Mouse (Mus musculus): ENCODE results near the gene Eef2k. TPM values are rescaled to one million over a fixed set of nuclear protein-coding genes. Genes with fewer than 3 reads are reported as not detected.

Gene Eef2k
- polyA plus RNA-seq (2014; fragmentation: Nextera tagmentation; extraction: Ambion mirVana), result 12.1 and 12.4 TPM in 2 replicates

DNA sequence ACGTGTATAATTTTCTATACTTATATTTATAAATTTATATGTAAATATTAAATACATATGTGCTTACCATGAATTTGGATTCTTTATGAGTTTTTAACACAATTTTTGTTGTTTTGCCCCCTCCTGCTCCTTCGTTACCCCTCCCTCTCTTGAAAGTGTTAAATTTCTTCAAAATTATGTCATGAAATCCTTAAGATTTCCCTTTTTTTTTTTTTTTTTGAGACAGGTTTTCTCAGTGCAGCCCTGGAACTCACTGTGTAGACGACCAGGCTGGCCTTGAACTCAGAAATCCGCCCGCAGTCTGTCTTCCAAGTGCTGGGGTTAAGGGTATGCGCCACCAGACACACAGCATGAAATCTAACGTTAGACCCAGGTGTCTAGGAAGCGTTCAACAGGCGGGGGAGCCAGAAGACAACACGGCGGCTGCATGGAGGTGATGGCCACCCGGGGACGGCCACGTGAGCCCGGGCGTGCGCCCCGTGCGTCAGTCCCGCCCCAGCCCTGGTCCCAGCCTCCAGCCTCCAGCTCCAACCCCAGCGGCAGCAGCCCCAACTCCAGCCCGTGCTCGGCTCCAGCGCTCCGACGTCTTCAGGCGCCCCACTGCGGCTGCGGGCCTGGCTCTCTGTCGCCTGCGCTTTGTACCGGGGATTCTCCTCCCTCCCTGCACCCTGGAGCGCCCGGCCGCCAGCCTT, at the start of gene Eef2k:
Gene Eef2k, plus strand, starts transcription at position 487 of the 692 bp plus-strand sequence.
- H3K4me3 ChIP-seq (ENCODE audit: control insufficient read depth in 1 of 2, insufficient read depth in 1 of 2, low read depth in 1 of 2, low read length in 2 of 2), result peak within 1 kb of the TSS; percentile 71 to 88
- 4% methylated on average over 35 of the region's 35 CpGs for WGBS
- peaks cover 3% of the 10 kb centered on the region; the same call in 1 of the 2 replicates for H3K36me3 ChIP-seq (ENCODE audit: control insufficient read depth, insufficient read depth, low read length)
- H3K4me2 ChIP-seq (ENCODE audit: low read length), result peak within 1 kb of the TSS; percentile 88
- peak; percentile 93 for ATAC-seq (ENCODE audit: insufficient number of reproducible peaks, insufficient read depth, low FRiP score, low read depth)
- peak within 1 kb of the TSS; percentile 92 for H3K9ac ChIP-seq (ENCODE audit: low read length)
- H3K9me3 ChIP-seq (ENCODE audit: control insufficient read depth, low read length), result no peaks in the 10 kb centered on the region
- peaks cover 2 to 10% of the 10 kb centered on the region in 2 experiments; a peak in 2 of 4 replicates for H3K4me1 ChIP-seq (ENCODE audit: control insufficient read depth in 2 of 2, insufficient read depth in 2 of 2, low read length in 2 of 2)
- H3K27me3 ChIP-seq (ENCODE audit: control insufficient read depth, insufficient read depth, low read length), result no peaks in the 10 kb centered on the region
- H3K27ac ChIP-seq (replicated peaks in 1 of 2; ENCODE audit: control insufficient read depth in 1 of 2, insufficient read depth in 1 of 2, low read depth in 2 of 2, low read length in 2 of 2), result peak within 1 kb of the TSS; percentile 89 to 94

DNA sequence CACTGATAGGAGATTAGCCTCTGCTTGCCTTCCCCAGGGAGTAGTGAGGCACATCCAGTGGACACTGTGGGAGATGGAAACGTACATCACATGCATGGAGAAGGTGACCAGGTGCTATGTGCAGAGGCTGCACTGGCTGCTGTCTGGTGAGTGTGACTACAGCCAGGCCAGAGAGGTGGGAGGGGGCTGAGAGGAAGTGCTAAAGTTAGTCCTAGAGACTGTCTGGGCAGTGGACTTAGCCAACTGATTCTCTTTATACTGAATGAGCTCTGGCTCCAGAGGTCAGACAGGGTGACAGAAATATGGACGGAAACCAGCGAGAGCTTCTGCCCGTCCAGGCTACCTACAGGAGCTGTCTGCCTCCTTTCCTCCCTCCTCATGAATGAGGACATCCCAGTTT, 47.1 kb upstream of the Eef2k start:
- H3K9ac ChIP-seq (ENCODE audit: low read length), result no peak overlapping the region
- H3K9me3 ChIP-seq (ENCODE audit: control insufficient read depth, low read length), result no peaks in the 10 kb centered on the region
- no peak overlapping the region for H3K4me3 ChIP-seq (ENCODE audit: control insufficient read depth in 1 of 2, insufficient read depth in 1 of 2, low read depth in 1 of 2, low read length in 2 of 2)
- H3K27me3 ChIP-seq (ENCODE audit: control insufficient read depth, insufficient read depth, low read length), result no peaks in the 10 kb centered on the region
- H3K27ac ChIP-seq (replicated peaks in 1 of 2; ENCODE audit: control insufficient read depth in 1 of 2, insufficient read depth in 1 of 2, low read depth in 2 of 2, low read length in 2 of 2), result no peak overlapping the region
- no peak overlapping the region for H3K4me2 ChIP-seq (ENCODE audit: low read length)
- no peaks in the 10 kb centered on the region for H3K36me3 ChIP-seq (ENCODE audit: control insufficient read depth, insufficient read depth, low read length)
- H3K4me1 ChIP-seq (ENCODE audit: control insufficient read depth in 2 of 2, insufficient read depth in 2 of 2, low read length in 2 of 2), result no peaks in the 10 kb centered on the region; a peak in 1 of 4 replicates
- ATAC-seq (ENCODE audit: insufficient number of reproducible peaks, insufficient read depth, low FRiP score, low read depth), result no peak
- WGBS, result 42% methylated on average over 4 of the region's 4 CpGs

DNA sequence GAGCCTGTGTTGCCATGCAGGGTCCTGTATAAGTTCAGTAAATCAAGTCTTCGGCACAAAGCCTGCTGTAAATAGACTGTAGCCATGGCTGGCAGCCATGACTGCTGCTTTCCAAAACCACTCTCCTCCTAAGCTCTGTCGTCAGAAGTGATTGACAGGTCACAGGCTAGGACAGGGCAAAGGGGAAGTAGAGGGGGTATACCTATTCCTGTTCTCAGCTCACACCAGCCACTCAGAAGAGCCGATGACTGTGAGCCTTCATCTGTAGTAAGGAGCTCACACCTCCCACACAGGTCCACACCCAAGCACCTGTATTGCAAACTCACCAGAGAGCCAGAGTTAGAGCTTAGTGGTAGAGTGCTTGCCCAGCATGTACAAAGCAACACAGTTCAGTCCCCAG, 46.3 kb upstream of the Eef2k start:
- 39% methylated on average over 3 of the region's 3 CpGs for WGBS
- no peak for ATAC-seq (ENCODE audit: insufficient number of reproducible peaks, insufficient read depth, low FRiP score, low read depth)
- H3K4me2 ChIP-seq (ENCODE audit: low read length), result no peak overlapping the region

DNA sequence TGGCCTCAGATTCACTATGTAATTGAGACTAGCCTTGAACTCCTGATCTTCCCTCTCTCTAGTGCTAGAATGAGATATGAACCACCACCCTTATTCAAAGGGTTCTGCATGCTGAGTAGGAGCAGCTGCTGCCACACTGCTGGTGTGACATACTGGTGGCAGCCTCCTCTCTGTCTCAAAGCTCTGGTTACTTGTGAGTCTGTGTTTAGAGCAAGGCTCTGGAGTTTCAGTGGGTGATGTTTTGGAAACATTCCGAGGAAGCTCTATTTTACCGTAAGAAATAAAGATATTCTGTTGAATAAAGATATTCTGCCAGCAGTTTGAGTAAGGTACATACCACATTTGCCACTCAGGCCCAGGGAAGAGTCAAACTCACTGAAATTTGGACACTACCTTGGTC, 39.4 kb upstream of the Eef2k start:
- Histone ChIP-seq H3K27me3 (ENCODE audit: control insufficient read depth, insufficient read depth, low read length) (no peaks in the 10 kb centered on the region), H3K4me2 (ENCODE audit: low read length) (no peak overlapping the region), H3K9ac (ENCODE audit: low read length) (no peak overlapping the region), H3K4me1 (ENCODE audit: control insufficient read depth in 2 of 2, insufficient read depth in 2 of 2, low read length in 2 of 2) (no peaks in the 10 kb centered on the region), H3K27ac (replicated peaks in 1 of 2; ENCODE audit: control insufficient read depth in 1 of 2, insufficient read depth in 1 of 2, low read depth in 2 of 2, low read length in 2 of 2) (no peak overlapping the region), H3K4me3 (ENCODE audit: control insufficient read depth in 1 of 2, insufficient read depth in 1 of 2, low read depth in 1 of 2, low read length in 2 of 2) (no peak overlapping the region), H3K9me3 (ENCODE audit: control insufficient read depth, low read length) (no peaks in the 10 kb centered on the region), H3K36me3 (ENCODE audit: control insufficient read depth, insufficient read depth, low read length) (no peaks in the 10 kb centered on the region)
- no peak for ATAC-seq (ENCODE audit: insufficient number of reproducible peaks, insufficient read depth, low FRiP score, low read depth)
- 87% methylated on average over 2 of the region's 2 CpGs for WGBS

More for the DNA sequence above, 46.3 kb upstream of the Eef2k start:
- Histone ChIP-seq H3K4me3 (ENCODE audit: control insufficient read depth in 1 of 2, insufficient read depth in 1 of 2, low read depth in 1 of 2, low read length in 2 of 2) (no peak overlapping the region), H3K4me1 (ENCODE audit: control insufficient read depth in 2 of 2, insufficient read depth in 2 of 2, low read length in 2 of 2) (no peaks in the 10 kb centered on the region; a peak in 1 of 4 replicates), H3K9me3 (ENCODE audit: control insufficient read depth, low read length) (no peaks in the 10 kb centered on the region), H3K36me3 (ENCODE audit: control insufficient read depth, insufficient read depth, low read length) (no peaks in the 10 kb centered on the region), H3K9ac (ENCODE audit: low read length) (no peak overlapping the region), H3K27ac (replicated peaks in 1 of 2; ENCODE audit: control insufficient read depth in 1 of 2, insufficient read depth in 1 of 2, low read depth in 2 of 2, low read length in 2 of 2) (no peak overlapping the region), H3K27me3 (ENCODE audit: control insufficient read depth, insufficient read depth, low read length) (no peaks in the 10 kb centered on the region)

DNA sequence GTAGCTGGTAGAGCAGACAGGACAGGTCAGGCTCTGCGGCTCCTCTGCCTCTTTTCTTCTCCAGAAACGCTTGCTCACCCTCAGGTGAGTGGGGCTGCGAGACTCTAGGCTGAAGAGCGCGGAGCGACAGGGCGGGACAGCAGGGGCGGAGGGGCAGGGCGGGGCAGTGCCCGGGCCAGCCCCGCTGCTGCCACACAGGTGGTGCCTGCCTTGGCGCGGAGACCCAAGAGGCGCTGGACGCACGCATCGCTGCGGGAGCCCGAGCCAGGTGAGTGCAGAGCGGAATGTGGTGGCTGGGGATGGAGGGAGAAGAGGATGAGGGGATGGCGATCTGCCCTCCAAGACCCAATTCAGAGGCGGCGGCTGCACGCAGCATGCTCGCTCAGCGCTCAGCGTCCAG, 32.9 kb upstream of the Eef2k start:
- no peak for ATAC-seq (ENCODE audit: insufficient number of reproducible peaks, insufficient read depth, low FRiP score, low read depth)

DNA sequence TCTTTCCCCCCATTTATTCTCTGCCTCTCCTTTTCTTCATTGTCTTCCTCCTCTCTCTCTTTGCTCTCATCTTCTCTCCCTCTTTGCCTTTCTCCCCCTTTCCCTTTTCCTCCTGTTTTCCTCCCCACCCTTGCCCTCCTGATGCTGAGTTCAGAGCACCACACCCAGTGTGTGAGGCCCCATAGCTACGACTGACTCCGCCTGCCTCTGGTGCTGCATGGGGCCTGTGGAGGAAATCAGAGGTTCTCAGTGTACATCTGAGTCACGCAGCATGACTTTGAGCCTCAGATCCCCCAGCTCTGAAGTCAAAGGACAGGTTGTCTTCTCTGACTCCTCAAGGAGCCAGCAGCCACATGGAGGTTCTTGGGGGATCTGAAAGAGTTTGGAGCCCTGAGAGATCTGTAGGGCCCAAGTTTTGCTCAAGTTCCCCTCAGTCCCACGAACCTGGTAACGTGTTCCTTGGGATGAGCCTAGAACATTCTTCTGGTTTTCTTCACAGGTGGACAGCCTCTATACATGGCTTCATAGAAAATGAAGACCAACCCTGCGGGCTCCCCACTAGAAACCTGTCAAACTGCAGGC, 30.7 kb upstream of the Eef2k start, which contains the start of gene Gm5737:
Gene Gm5737, plus strand, starts transcription at position 532 of the 582 bp plus-strand sequence.
- Histone ChIP-seq H3K4me1 (ENCODE audit: control insufficient read depth in 2 of 2, insufficient read depth in 2 of 2, low read length in 2 of 2) (peaks cover 2% of the 10 kb centered on the region in 2 experiments; a peak in 2 of 4 replicates), H3K27me3 (ENCODE audit: control insufficient read depth, insufficient read depth, low read length) (peaks cover 11% of the 10 kb centered on the region; the same call in 1 of the 2 replicates), H3K9me3 (ENCODE audit: control insufficient read depth, low read length) (no peaks in the 10 kb centered on the region), H3K9ac (ENCODE audit: low read length) (no peak within 1 kb of the TSS), H3K4me2 (ENCODE audit: low read length) (no peak within 1 kb of the TSS), H3K36me3 (ENCODE audit: control insufficient read depth, insufficient read depth, low read length) (no peaks in the 10 kb centered on the region), H3K27ac (replicated peaks in 1 of 2; ENCODE audit: control insufficient read depth in 1 of 2, insufficient read depth in 1 of 2, low read depth in 2 of 2, low read length in 2 of 2) (no peak within 1 kb of the TSS), H3K4me3 (ENCODE audit: control insufficient read depth in 1 of 2, insufficient read depth in 1 of 2, low read depth in 1 of 2, low read length in 2 of 2) (no peak within 1 kb of the TSS)
- 73% methylated on average over 6 of the region's 6 CpGs for WGBS
- ATAC-seq (ENCODE audit: insufficient number of reproducible peaks, insufficient read depth, low FRiP score, low read depth), result no peak

More for the DNA sequence above, 32.9 kb upstream of the Eef2k start:
- Histone ChIP-seq H3K27ac (replicated peaks in 1 of 2; ENCODE audit: control insufficient read depth in 1 of 2, insufficient read depth in 1 of 2, low read depth in 2 of 2, low read length in 2 of 2) (no peak overlapping the region), H3K27me3 (ENCODE audit: control insufficient read depth, insufficient read depth, low read length) (peaks cover 11% of the 10 kb centered on the region; the same call in 1 of the 2 replicates), H3K4me2 (ENCODE audit: low read length) (peak overlapping the region; percentile 64), H3K9ac (ENCODE audit: low read length) (no peak overlapping the region; the same call in 1 of the 2 replicates), H3K9me3 (ENCODE audit: control insufficient read depth, low read length) (no peaks in the 10 kb centered on the region), H3K4me1 (ENCODE audit: control insufficient read depth in 2 of 2, insufficient read depth in 2 of 2, low read length in 2 of 2) (peaks cover 2% of the 10 kb centered on the region in 2 experiments; a peak in 2 of 4 replicates), H3K4me3 (ENCODE audit: control insufficient read depth in 1 of 2, insufficient read depth in 1 of 2, low read depth in 1 of 2, low read length in 2 of 2) (peak overlapping the region; percentile 22 to 27), H3K36me3 (ENCODE audit: control insufficient read depth, insufficient read depth, low read length) (no peaks in the 10 kb centered on the region)
- WGBS, result 6% methylated on average over 26 of the region's 27 CpGs

DNA sequence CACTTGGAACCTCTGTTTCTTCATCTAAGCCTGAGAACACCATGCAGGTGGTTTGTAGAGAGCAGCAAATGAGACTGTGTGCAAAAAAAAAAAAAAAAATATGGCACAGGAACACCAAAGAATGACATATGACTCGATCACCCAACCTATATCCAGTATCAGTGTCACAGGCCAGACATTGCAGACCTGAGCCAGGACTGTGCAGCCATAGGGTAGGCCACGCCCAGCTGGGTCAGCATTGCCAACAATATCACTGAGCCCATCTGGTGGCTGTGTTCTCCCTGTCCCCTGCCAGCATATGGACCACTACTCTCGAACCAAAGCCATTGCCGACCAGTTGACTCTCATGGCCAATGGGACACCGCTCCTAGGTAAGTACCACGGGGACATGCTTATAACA, 25.1 kb upstream of the Eef2k start:
- 88% methylated on average over 6 of the region's 6 CpGs for WGBS
- peaks cover 9% of the 10 kb centered on the region; the same call in 1 of the 2 replicates for H3K27me3 ChIP-seq (ENCODE audit: control insufficient read depth, insufficient read depth, low read length)
- no peaks in the 10 kb centered on the region for H3K4me1 ChIP-seq (ENCODE audit: control insufficient read depth in 2 of 2, insufficient read depth in 2 of 2, low read length in 2 of 2)
- H3K27ac ChIP-seq (replicated peaks in 1 of 2; ENCODE audit: control insufficient read depth in 1 of 2, insufficient read depth in 1 of 2, low read depth in 2 of 2, low read length in 2 of 2), result no peak overlapping the region
- ATAC-seq (ENCODE audit: insufficient number of reproducible peaks, insufficient read depth, low FRiP score, low read depth), result no peak
- no peaks in the 10 kb centered on the region for H3K36me3 ChIP-seq (ENCODE audit: control insufficient read depth, insufficient read depth, low read length)
- no peaks in the 10 kb centered on the region for H3K9me3 ChIP-seq (ENCODE audit: control insufficient read depth, low read length)
- H3K4me3 ChIP-seq (ENCODE audit: control insufficient read depth in 1 of 2, insufficient read depth in 1 of 2, low read depth in 1 of 2, low read length in 2 of 2), result no peak overlapping the region
- no peak overlapping the region for H3K4me2 ChIP-seq (ENCODE audit: low read length)
- H3K9ac ChIP-seq (ENCODE audit: low read length), result no peak overlapping the region

All from heart, embryonic 14.5 days (tissue).